Mouse (Mus musculus): ENCODE results near the gene Cgref1. TPM values are rescaled to one million over a fixed set of nuclear protein-coding genes. Genes with fewer than 3 reads are reported as not detected.
A peak's percentile ranks its signal among the peaks of the same experiment; 100 is the strongest.

The Cgref1 gene
- total RNA-seq, 4 experiments from 2014 or later: 23.9 to 28.0 (median 27.1) TPM

- DNase-seq (ENCODE audit: low spot score in 2 of 2): no peak
Measured at GRCm38 (mm10) chr5:30917891-30918670, 27.3 kb downstream of the Cgref1 start.

GRCm38 (mm10) chr5:30917348-30917747 lies 28.0 kb downstream of the Cgref1 start:
- no peak for DNase-seq (ENCODE audit: low spot score in 2 of 2)

GRCm38 (mm10) chr5:30916841-30917240 lies 28.6 kb downstream of the Cgref1 start:
- DNase-seq (ENCODE audit: low spot score in 2 of 2): no peak

- peak; percentile 61 to 96 for DNase-seq (ENCODE audit: low spot score in 2 of 2)
Measured at GRCm38 (mm10) chr5:30915974-30916433, 29.4 kb downstream of the Cgref1 start.

GRCm38 (mm10) chr5:30915456-30915855 lies 29.9 kb downstream of the Cgref1 start:
- no peak for DNase-seq (ENCODE audit: low spot score in 2 of 2)

- no peak for DNase-seq (ENCODE audit: low spot score in 2 of 2)
Measured at GRCm38 (mm10) chr5:30914849-30915248, 30.5 kb downstream of the Cgref1 start.

- DNase-seq (ENCODE audit: low spot score in 2 of 2): no peak
Measured at GRCm38 (mm10) chr5:30914101-30914635, 31.2 kb downstream of the Cgref1 start.

GRCm38 (mm10) chr5:30913060-30913841 lies 32.1 kb downstream of the Cgref1 start, which contains the start of gene Emilin1:
Emilin1 (plus strand) TSS chr5:30913402.
- DNase-seq (ENCODE audit: low spot score in 2 of 2): no peak

- no peak for DNase-seq (ENCODE audit: low spot score in 2 of 2)
Measured at GRCm38 (mm10) chr5:30912156-30912555, 33.2 kb downstream of the Cgref1 start.

GRCm38 (mm10) chr5:30910481-30910880 lies 34.9 kb downstream of the Cgref1 start:
- DNase-seq (ENCODE audit: low spot score in 2 of 2): no peak

GRCm38 (mm10) chr5:30909863-30910262 lies 35.5 kb downstream of the Cgref1 start:
- no peak for DNase-seq (ENCODE audit: low spot score in 2 of 2)

- no peak for DNase-seq (ENCODE audit: low spot score in 2 of 2)
Measured at GRCm38 (mm10) chr5:30909300-30909659, 36.1 kb downstream of the Cgref1 start.

GRCm38 (mm10) chr5:30908426-30909299 lies 36.7 kb downstream of the Cgref1 start:
- no peak for DNase-seq (ENCODE audit: low spot score in 2 of 2)

GRCm38 (mm10) chr5:30907413-30908059 lies 37.9 kb downstream of the Cgref1 start, which contains the start of gene Ost4:
Ost4 (minus strand) TSS chr5:30907788.
- peak; percentile 86 to 94 for DNase-seq (ENCODE audit: low spot score in 2 of 2)

- no peak for DNase-seq (ENCODE audit: low spot score in 2 of 2)
Measured at GRCm38 (mm10) chr5:30901860-30902259, 43.5 kb downstream of the Cgref1 start.

- DNase-seq (ENCODE audit: low spot score in 2 of 2): no peak
Measured at GRCm38 (mm10) chr5:30890375-30890774, 55.0 kb downstream of the Cgref1 start.

- DNase-seq (ENCODE audit: low spot score in 2 of 2): peak; percentile 41 to 48
Measured at GRCm38 (mm10) chr5:30889088-30889754, 56.2 kb downstream of the Cgref1 start.

- DNase-seq (ENCODE audit: low spot score in 2 of 2): peak; percentile 93 to 94
Measured at GRCm38 (mm10) chr5:30888337-30889087, 56.9 kb downstream of the Cgref1 start, which contains the start of gene Agbl5. Agbl5 (plus strand) TSS chr5:30888694.

- peak; percentile 89 to 98 for DNase-seq (ENCODE audit: low spot score in 2 of 2)
Measured at GRCm38 (mm10) chr5:30887858-30888336, 57.5 kb downstream of the Cgref1 start.

Measured in left cerebral cortex, adult 8-10 months (tissue).